Mouse (Mus musculus) gastrocnemius, postnatal 4 days (tissue): ENCODE measurements at regions not wholly inside any gene's neighbourhood (a gene's known extent, or its start where the extent isn't known, plus 50 kb on each side); places are given as distances from the start of the nearest gene placed in this dataset.

Experiments used
- DNase-seq, 2 experiments: peaks; one replicate each; pipeline ENCODE4 v3.0.0; 2021 to 2022; ENCODE audit warnings: low spot score in 2 of 2, mixed read lengths in 2 of 2

GRCm38 (mm10) chr7:129910826-129911225 lies 319.2 kb downstream of the Wdr11 start:
- DNase-seq = no peak

GRCm38 (mm10) chr7:129914871-129915270 lies 323.2 kb downstream of the Wdr11 start:
- no peak for DNase-seq

DNA sequence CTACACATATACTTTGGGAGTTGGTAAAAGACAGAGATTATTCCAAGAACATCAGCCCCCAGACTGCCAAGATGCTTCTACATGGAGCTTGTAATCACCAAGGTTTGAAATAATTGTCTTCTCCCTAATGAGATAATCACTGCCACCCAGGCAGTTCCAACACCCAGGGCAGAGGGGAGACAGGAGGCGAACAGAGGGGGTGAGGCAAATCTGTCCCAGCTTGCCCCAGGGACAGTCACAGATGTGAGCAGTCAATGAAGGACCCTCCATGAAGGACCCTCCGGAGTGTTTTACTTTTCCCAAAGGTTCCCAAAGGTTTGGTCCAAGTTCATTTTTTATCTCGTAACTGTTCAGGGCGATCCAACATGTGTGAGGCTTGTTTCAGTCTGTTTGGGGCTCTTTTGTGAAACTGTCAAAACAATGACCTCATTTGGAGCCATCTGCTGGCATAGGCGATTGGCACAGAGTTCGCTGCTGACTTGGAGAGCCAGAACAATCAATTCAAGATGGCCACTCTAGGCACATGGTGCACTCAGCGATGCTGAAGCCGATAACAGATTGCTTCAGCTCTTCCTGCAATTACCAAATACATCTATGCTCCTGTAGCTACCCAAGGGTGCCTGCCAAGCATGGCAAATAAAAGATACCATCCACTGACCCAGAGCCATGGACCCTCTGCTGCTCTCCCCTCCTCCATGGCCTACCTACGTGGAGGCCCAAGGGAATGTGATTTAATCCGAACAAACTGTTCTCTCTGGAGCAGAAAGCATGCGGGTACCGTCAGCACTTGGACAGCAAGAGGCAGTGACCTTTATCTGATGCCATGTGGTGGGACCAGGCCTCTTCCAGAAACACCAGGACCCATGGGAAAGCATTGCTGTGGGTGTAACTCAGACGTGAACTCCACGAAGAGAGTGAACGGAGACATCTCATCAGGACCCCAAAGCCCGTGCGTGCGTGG lies 326.9 kb downstream of the Wdr11 start:
- no peak for DNase-seq

GRCm38 (mm10) chr7:129922291-129922690 lies 330.6 kb downstream of the Wdr11 start:
- no peak for DNase-seq

DNA sequence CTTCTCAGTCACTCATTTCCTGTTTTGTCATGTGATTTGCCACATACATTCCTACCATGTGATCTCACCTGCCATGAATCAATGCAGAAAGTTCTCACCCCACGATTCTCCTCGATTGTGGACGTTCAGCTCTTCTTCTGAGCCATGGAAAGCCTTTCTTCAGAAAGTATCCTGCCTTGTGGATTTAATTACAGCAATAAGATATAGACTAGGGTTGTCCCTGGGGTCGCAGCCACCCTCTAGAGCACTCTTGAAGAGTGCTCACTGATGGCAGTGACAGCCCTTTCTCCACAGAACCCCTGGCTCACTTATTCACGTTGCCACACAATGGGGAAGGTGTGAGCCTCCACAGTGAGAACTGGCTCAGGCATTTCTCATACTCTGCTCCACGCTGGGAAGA lies 345.1 kb downstream of the Wdr11 start:
- DNase-seq = no peak

- DNase-seq = no peak
Measured at GRCm38 (mm10) chr7:129937715-129938114, 346.1 kb downstream of the Wdr11 start.

DNA sequence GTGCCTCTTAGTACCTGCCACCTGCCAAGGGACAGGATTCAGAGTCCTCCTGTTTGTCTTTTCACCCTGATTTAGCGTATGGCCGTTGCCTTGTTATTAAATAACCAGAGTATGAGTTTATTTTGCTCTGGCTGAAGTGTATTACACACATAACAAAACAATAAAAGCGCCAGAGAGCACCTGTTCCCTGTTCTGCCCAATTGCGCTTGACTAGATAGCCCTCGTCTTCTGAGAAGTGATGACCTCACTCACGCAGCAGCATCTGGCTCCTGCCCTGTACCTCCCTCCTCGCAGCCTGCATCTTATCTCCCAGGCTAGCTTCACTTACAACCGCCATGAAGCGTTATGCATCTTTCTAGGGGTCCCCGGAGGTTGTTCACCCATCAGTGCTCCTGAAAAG lies 346.5 kb downstream of the Wdr11 start:
- DNase-seq = no peak

GRCm38 (mm10) chr7:129939266-129939665 lies 347.6 kb downstream of the Wdr11 start:
- DNase-seq = no peak

- no peak for DNase-seq
Measured at GRCm38 (mm10) chr7:129941311-129942029, 349.8 kb downstream of the Wdr11 start.

DNA sequence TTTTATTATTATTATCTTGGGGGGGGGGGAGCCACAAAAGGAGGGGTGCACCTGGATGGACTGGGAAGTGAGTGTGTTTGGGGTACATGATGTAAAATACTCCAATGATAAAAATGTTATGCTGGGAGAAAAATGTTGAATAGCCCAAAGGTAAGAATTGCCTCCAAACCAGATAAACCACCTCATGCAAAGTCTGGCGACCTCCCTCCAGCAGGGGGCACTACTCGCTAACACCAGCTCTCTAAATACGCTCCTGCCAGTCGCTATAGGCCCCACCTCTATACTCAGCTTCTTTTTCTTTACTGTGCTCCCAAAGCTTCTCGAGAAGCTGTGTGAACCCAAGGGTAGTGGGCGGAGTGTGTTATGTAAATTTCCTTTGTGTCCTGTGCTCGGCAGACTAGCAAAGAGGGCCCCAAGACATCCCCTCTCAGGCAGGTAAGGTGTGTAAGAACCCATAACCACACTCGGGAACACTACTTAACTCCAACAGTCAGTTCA lies 357.0 kb downstream of the Wdr11 start:
- no peak for DNase-seq

- no peak for DNase-seq
Measured at GRCm38 (mm10) chr7:129950456-129950855, 358.8 kb downstream of the Wdr11 start.

DNA sequence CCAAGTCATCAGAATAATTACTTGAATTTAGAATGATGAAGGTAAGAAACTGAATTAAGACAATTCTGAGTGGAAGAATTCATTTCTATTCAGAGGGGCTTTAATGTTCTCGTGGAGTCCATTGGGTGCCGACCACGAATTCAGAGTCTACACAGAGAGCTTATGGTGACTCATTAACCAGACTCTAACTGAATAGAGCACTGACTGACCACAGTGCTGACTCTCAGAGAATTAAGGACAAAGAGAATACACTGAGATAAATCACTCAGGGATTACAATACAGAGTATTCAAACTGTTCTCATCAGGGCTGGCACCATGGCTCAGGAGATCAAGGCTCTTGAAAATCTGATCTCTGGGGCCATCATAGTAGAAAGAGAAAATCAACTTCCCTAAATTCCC lies 366.7 kb downstream of the Wdr11 start:
- DNase-seq = no peak

DNA sequence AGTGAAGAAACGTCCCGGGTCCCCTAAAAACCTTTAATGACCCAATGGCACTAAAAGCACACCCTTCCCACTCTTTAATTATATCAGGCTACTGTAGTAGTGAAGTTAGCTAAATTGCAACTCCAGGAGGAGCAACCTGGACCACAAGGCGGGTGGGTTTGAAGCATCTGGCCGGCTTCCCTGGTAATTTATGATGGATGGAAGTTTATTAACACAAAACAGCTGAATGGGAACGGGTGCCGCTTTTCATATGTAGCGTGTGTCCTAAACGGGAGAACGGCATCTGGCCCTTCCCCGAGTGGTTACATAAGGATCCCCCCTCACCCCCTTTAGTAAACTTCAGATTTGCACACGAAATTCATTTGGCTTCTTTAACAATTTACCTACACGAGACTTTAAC lies 370.9 kb downstream of the Wdr11 start:
- DNase-seq = no peak

DNA sequence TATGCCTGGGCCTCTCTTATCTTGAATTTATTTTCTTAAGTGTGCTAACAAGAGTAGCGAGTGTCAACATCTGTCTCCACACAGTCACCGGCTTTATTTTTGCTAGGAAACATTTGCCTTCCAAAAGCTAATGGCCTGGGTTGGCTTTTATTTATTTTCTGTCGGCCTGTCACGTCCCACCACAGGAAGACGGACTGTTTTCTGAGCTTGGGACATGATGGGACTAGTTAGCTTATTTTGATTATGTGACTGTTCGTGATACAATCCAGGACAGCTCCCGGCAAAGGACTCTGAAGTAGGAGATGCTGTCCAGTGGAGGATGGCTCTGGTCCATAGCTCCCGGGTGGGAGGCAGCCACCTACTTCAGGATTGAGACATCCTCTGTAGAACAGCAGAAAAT lies 372.5 kb downstream of the Wdr11 start:
- no peak for DNase-seq

DNA sequence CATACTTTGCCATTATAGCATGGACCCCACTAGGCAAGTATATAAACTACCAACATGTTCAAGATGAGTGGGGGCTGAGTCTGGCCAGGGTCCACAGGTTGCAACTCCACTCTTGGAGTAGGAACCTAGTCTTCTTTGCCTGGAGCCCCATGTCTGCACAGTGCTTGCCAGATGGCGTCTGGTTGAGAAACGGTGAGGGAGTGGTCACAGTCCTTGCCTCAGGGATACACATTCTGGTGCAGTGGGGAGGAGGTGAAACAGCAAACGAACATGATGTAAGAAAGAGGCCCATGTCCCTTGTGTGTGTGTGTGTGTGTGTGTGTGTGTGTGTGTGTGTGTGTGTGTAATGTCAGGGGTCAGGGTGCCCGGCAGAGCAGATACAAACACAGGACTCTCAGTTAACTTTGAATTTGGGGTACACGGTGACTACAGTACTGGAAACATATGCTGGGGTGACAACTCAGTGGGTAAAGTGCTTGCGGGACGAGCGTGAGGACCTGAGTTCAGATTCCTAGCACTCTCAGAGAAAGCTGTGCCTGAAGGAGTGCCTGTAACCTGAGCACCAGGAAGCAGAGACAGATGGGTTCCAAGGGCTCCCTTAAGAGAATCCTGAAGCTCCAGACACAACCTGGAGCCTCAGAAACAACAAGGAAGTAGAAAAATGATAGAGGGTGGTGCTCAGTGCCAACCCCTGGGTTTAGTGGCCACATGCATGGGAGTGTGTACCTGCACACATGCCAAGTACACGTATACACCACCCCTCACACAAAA lies 373.8 kb downstream of the Wdr11 start:
- no peak for DNase-seq

GRCm38 (mm10) chr7:129966771-129967170 lies 375.1 kb downstream of the Wdr11 start:
- no peak for DNase-seq

DNA sequence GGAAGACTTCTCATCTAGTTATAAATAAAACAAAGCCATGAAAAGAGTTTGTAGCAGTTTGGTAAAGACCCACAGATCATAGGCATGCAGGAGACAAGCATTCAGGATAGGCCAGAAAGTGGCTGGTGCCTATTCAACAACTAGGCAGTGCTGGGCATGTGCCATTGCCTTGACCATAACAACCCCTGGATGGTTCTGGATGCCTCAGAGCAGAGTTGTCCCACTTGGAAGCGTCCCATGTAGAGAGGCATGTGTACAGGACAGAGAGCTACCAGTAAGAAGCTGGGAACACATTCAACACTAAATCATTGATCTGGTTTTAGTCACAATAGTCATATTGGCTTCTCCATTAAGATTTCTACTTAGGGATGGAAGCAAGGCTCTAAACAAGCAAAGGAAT lies 378.5 kb downstream of the Wdr11 start:
- DNase-seq = no peak

DNA sequence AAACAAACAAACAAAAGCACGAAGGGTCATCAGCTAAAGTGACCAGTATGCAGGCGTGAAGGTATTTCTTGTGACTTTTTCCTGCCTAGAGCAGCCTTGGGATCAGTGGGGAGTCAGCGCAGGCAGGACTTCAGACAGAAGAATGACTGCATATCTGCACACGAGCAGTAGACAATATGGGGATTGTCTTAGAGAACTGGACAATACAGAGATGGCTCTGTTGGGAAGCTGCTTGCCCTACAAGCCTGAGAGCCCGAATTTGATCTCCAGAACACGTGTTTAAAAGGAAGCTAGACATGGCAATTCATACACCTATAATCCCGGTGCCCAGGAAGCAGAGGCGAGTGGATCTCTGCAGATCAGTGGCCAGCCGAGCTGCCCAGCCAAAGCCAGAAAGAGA lies 382.5 kb downstream of the Wdr11 start:
- DNase-seq = no peak

- no peak for DNase-seq
Measured at GRCm38 (mm10) chr7:129974837-129975236, 383.2 kb downstream of the Wdr11 start.

DNA sequence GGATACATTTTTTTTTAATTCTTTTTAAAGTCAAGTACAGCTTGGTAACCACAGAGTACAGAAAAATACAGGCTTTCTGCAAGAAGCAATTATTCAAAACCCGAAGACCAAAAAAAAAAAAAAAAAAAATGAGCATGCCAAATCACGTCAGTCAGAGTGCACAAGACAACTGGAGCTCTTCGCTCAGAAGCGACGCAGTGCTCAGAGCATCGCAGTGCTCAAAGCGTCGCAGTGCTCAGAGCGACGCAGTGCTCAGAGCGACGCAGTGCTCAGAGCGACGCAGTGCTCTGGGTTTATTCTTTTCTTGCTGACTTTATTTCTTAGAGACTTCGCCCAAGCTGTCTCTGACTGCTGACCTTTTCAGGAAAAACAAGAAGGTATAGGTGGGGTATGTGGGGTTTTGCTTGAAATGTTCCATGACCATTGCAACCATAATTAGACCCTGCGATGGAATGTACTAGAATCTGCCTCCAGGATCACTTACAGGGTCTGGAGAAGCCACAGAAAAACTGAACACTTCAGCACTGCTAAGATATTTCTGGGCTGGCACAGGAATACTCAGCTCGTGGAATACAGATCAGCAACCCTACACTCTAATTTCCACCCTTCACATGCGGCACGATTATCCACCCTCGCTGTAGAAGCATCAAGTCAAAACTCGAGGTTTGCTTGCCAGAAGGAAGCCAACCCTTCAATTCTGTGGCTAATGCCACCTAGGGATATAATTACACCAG lies 384.3 kb downstream of the Wdr11 start:
- no peak for DNase-seq

- no peak for DNase-seq
Measured at GRCm38 (mm10) chr7:129978576-129978975, 386.9 kb downstream of the Wdr11 start.
